In the genomic region with DNA sequence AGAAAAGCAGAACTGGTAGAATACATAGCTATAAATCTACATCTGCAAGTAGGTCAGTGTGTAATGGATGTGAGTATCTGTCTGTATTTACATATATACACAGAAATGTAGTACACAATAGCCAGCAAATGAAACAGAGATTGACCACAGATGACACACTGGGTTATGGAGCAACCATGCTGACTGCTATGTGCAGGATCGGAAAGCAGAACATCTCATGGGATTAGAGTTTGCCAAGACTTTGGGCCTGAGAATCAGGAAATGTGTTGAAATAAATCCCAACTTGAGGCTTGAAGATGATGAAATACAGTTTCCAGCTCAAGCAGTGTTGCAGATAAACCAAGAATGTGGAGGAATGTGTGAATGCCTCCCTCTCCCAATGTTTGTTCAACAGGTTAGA, we compare ENCODE assay signal across 13 mouse cellular contexts.
A peak's percentile ranks its signal among the peaks of the same experiment; 100 is the strongest.
DNase-seq lines count a peak whose midpoint lies in the region; ATAC-seq and TF ChIP-seq lines count a peak whose summit lies in the region.
"Had no signal": no experiment of that assay in that cellular context is flagged by ENCODE, and none has a peak within 500 bp of the region (broad histone marks: within the 10 kb centered on the region; RNA-seq: fewer than 3 reads in every experiment).

No protein-coding gene starts in this region.

- no peak overlapping the region for H3K9ac ChIP-seq in forebrain, embryonic 14.5 days (ENCODE audit: low read length)
- H3K9ac ChIP-seq: stomach, embryonic 15.5 days had no signal

- H3K4me2 ChIP-seq in forebrain, embryonic 14.5 days (ENCODE audit: low read length), result no peak overlapping the region
- H3K4me2 ChIP-seq: stomach, embryonic 15.5 days had no signal

- DNase-seq in heart, adult 11 months, result peak; percentile 93
- no peak for DNase-seq in heart, embryonic 10.5 days (ENCODE audit: low spot score)
- peak; percentile 17 for DNase-seq in 416B (ENCODE audit: low read depth)
- peak; percentile 23 for DNase-seq in kidney, postnatal 14 days
- DNase-seq in retina, embryonic 14.5 days (ENCODE audit: low spot score), result no peak
- no peak for DNase-seq in forebrain, embryonic 14.5 days (ENCODE audit: low spot score)
- DNase-seq: cerebellum, adult 8-10 months; right cerebral cortex, postnatal 4 days had no signal

- no peak for TF ChIP-seq POLR2A in embryonic fibroblast, embryonic 13.5 days (IDR thresholded peaks at IDR 0.05; ENCODE audit: low read depth, low read length)

- no peak overlapping the region for H3K27ac ChIP-seq in heart, embryonic 10.5 days
- H3K27ac ChIP-seq in embryonic fibroblast, embryonic 13.5 days (ENCODE audit: insufficient read depth, low read length), result peak overlapping the region; percentile 34; the same call in 1 of the 2 replicates
- H3K27ac ChIP-seq in forebrain, embryonic 14.5 days (ENCODE audit: low read depth, low read length), result no peak overlapping the region
- H3K27ac ChIP-seq: stomach, embryonic 15.5 days had no signal

- no peak for ATAC-seq in forebrain, embryonic 14.5 days
- no peak for ATAC-seq in frontal cortex, adult (ENCODE audit: low TSS enrichment)
- ATAC-seq: forebrain, embryonic 16.5 days had no signal

- H3K9me3 ChIP-seq in heart, embryonic 10.5 days, result no peaks in the 10 kb centered on the region
- H3K9me3 ChIP-seq in forebrain, embryonic 14.5 days (replicated peaks; ENCODE audit: control insufficient read depth, low read length), result no peaks in the 10 kb centered on the region
- H3K9me3 ChIP-seq: stomach, embryonic 15.5 days had no signal

- WGBS in heart, embryonic 10.5 days, result 71% methylated on average over 1 of the region's 1 CpGs
- 93% methylated on average over 1 of the region's 1 CpGs for WGBS in forebrain, embryonic 14.5 days

- H3K27me3 ChIP-seq in heart, embryonic 10.5 days (ENCODE audit: insufficient read depth, poor library complexity, severe bottlenecking), result no peaks in the 10 kb centered on the region
- no peaks in the 10 kb centered on the region for H3K27me3 ChIP-seq in forebrain, embryonic 14.5 days (replicated peaks; ENCODE audit: control insufficient read depth, insufficient read depth, low read length)
- H3K27me3 ChIP-seq: CH12.LX; stomach, embryonic 15.5 days had no signal

- no peaks in the 10 kb centered on the region for H3K36me3 ChIP-seq in heart, embryonic 10.5 days
- H3K36me3 ChIP-seq in forebrain, embryonic 14.5 days (ENCODE audit: control insufficient read depth, insufficient read depth, low read length), result no peaks in the 10 kb centered on the region
- H3K36me3 ChIP-seq: stomach, embryonic 15.5 days had no signal

- no peaks in the 10 kb centered on the region for H3K4me1 ChIP-seq in heart, embryonic 10.5 days
- H3K4me1 ChIP-seq in embryonic fibroblast, embryonic 13.5 days (ENCODE audit: control insufficient read depth, insufficient read depth, low read length), result no peaks in the 10 kb centered on the region
- H3K4me1 ChIP-seq in forebrain, embryonic 14.5 days (ENCODE audit: control insufficient read depth, insufficient read depth, low read length), result no peaks in the 10 kb centered on the region
- H3K4me1 ChIP-seq: stomach, embryonic 15.5 days had no signal

- H3K4me3 ChIP-seq in heart, embryonic 10.5 days, result no peak overlapping the region
- no peak overlapping the region for H3K4me3 ChIP-seq in embryonic fibroblast, embryonic 13.5 days (ENCODE audit: insufficient read depth, low read length)
- no peak overlapping the region for H3K4me3 ChIP-seq in forebrain, embryonic 14.5 days (ENCODE audit: low read depth, low read length)
- H3K4me3 ChIP-seq: stomach, embryonic 15.5 days had no signal

- no peak for TF ChIP-seq CTCF in embryonic fibroblast, embryonic 13.5 days (IDR thresholded peaks at IDR 0.05; ENCODE audit: borderline replicate concordance, insufficient read depth, low read length)

Comparison
In these comparisons a context has a peak if more than half of its experiments do, and no peak if none do; other contexts are left out.
1. DNase-seq: peak in heart, adult 11 months (single experiment), 416B (single experiment) and kidney, postnatal 14 days (single experiment); none in heart, embryonic 10.5 days (single experiment), retina, embryonic 14.5 days (single experiment) and forebrain, embryonic 14.5 days (single experiment).